Mouse (Mus musculus): ENCODE results near the gene Elmo1. TPM values are rescaled to one million over a fixed set of nuclear protein-coding genes. Genes with fewer than 3 reads are reported as not detected.

Elmo1 gene
- polyA plus RNA-seq, 1 experiment: 1.7 TPM

DNA sequence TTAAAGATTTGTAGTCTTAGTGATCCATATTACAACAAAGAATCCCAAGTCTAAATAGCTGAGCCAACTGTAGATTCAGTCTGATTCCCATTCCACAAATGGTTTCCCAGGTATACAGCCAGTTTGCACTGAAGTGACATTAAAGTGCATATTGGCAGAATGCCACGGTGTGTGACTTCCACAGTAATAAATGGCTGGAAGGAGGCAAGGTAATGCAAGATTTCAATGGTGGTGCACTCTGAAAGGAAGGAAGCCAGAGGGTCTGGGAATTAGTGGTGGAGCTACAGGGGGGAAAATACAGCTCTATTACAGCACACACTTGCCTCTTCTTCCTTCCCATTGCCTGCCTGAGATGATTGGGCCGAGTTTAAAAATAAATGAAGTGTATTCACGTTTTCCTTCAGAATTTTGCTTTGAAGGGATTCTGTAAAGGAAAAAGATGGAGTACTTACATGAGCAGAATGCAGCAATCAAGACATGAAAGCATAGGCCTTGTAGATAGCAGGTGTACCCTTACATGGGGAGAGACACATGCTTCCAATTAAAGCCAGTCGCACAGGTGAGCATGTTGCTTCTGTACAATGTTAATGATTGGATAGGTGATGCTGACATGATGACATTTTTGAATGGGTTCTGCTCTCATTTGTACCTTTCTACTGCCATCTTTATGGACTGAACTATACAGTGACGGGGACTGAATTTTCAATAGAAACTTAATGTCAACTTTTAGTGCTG is 400.6 kb downstream of the Elmo1 start:
- no peak overlapping the region for H3K27ac ChIP-seq (replicated peaks; ENCODE audit: low read depth, low read length)
- no peak overlapping the region for H3K4me3 ChIP-seq (ENCODE audit: insufficient read depth, low read depth, low read length)
- no peaks in the 10 kb centered on the region for H3K4me1 ChIP-seq (ENCODE audit: control insufficient read depth, insufficient read depth, insufficient read length, low read length)

DNA sequence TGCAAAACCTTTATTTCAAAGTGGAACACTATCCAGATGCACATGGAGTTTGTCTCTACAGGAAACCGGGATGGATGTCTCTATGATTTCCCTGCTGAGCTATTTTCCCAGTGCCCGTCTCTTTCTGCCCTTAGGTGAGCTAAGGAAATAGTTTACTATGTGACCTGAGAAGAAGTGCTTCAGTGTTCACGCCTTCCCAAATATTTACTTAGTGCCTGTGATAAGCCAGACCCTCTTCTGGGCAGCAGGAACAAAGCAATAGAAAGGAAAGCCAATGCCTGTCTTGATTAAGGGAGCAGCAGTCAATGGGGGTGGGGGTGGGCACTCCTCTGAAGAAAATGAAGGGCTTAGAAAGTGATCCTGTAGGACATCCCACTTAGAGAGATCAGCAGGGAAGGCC is 401.3 kb downstream of the Elmo1 start:
- Histone ChIP-seq H3K4me3 (ENCODE audit: insufficient read depth, low read depth, low read length) (no peak overlapping the region), H3K27ac (replicated peaks; ENCODE audit: low read depth, low read length) (no peak overlapping the region), H3K4me1 (ENCODE audit: control insufficient read depth, insufficient read depth, insufficient read length, low read length) (no peaks in the 10 kb centered on the region)

DNA sequence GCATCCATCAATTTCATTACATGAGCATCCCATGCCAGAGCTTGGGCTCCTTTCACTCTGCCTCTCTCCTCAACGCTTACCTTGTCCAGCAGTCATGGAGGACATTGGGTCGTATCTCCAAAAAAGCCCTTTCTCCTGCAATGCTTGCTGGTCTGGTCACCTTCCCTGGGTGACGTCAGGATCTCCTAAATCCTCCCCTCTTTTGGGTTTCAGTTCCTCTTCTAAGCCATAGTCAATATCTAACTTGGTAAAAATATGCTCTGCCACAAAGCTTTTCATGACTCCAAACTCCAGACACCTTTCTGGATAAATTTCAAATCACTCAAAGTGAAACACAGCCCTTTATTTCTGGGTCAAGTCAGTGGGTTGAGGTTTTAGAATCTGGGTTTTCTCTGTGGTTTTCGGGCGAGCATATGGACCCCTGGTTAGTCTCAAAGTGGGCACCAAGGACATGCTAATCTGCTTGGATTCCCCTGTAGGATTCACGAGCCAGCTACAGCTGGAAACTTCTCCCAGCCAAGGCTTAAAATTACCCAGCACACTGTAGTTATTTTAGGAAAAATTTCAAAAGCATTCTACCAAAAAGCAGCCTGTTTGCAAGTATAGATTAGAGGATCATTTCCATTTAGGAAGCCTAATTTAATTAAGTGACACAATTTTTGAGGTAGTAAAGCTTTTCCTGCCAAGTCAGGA is 403.8 kb downstream of the Elmo1 start:
- no peak overlapping the region for H3K4me3 ChIP-seq (ENCODE audit: insufficient read depth, low read depth, low read length)
- no peak overlapping the region for H3K27ac ChIP-seq (replicated peaks; ENCODE audit: low read depth, low read length)

DNA sequence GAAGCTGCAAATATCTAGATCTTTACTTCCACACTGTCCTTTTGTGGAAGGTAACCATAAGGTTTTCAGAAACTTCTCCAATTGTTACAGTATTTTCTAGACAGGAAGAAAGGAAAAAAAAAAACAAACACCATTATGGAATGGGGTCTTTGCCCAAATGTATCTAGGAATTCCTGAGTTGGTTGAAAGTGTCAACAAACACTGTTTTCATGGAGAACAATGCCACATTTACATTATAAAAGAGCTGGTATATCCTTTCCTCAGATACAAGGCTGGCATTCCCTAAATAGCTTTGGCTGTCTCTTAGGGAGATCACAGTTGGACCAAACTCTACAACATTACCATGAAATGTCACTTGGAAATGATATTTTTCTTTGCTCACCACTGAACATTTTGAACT is 411.5 kb downstream of the Elmo1 start:
- Histone ChIP-seq H3K4me1 (ENCODE audit: control insufficient read depth, insufficient read depth, insufficient read length, low read length) (no peaks in the 10 kb centered on the region), H3K27ac (replicated peaks; ENCODE audit: low read depth, low read length) (no peak overlapping the region), H3K4me3 (ENCODE audit: insufficient read depth, low read depth, low read length) (no peak overlapping the region)

More for the DNA sequence above, 403.8 kb downstream of the Elmo1 start:
- no peaks in the 10 kb centered on the region for H3K4me1 ChIP-seq (ENCODE audit: control insufficient read depth, insufficient read depth, insufficient read length, low read length)

DNA sequence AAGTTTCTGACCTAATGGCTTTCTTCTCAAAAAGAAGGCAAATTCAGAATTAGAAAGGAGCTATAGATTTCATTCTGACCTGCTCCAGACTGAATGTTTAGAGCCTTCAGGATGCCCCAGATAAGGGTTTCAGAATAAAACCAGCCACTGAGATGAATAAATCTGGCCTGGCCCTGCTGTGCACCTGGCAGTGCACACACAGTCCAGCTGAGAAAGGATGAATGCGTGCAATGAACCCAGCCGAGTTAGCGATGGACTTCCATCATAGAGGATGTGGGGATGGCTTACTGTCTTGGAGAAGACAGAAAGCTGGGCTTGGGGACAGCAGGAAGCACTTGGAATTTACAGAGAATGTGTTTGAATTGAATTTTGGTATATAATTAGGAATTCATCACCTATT is 413.0 kb downstream of the Elmo1 start:
- Histone ChIP-seq H3K27ac (replicated peaks; ENCODE audit: low read depth, low read length) (no peak overlapping the region), H3K4me1 (ENCODE audit: control insufficient read depth, insufficient read depth, insufficient read length, low read length) (no peaks in the 10 kb centered on the region), H3K4me3 (ENCODE audit: insufficient read depth, low read depth, low read length) (no peak overlapping the region)

DNA sequence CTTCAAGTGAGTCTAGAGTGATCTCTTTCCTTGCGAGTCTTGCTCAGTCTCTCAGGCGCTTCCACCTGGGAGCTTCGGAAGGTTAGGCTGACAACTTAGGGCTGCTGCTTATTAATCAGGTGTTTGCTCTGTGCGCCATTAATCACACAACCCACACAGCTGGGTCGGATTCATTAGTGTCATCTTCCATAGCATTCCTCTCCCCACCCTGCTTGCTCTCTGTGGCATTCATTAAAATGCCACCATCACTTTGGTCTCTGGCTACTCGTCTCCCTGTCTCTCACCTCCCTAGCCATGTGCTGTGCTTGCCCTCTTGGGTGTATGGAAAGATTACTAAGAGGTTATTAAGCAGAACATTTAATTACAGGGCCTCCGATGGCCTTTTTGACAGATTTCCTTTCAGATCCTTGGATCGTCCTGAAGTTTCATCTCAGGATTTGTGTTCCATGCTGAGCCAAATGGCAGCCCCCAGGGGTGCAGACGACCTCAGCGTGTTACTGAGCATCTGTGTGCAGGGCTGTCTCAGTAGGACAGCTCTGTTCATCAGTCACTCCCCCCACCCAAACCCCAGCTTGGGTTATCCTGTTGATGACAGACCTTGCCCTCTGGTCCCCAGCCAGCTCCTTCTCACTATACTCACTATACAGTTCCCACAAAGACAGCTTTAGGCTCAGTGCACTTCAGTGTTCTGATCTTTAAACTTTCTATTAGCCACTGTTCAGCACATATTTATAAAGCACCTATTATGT is 417.2 kb downstream of the Elmo1 start:
- no peak overlapping the region for H3K27ac ChIP-seq (replicated peaks; ENCODE audit: low read depth, low read length)

DNA sequence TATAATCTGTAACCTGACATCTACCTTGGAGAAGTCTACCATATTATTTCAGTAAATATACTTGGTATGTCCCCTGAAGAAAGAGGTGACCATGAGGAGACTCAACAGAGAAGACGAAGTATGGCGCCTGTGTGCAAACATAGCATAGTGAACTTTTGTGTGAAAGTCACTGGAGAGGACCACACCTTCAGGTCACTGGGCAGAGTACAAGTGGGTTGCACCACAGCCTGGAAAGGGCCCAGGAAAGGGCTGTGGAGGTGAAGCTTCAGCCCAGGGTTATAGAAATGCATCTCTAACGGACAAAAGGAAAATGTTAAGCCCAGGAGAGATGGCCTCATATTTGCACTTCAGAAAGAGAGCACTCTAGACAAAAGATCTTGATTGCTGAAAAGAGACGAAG is 420.6 kb downstream of the Elmo1 start:
- no peaks in the 10 kb centered on the region for H3K4me1 ChIP-seq (ENCODE audit: control insufficient read depth, insufficient read depth, insufficient read length, low read length)
- no peak overlapping the region for H3K4me3 ChIP-seq (ENCODE audit: insufficient read depth, low read depth, low read length)
- H3K27ac ChIP-seq (replicated peaks; ENCODE audit: low read depth, low read length): no peak overlapping the region

More for the DNA sequence above, 417.2 kb downstream of the Elmo1 start:
- no peak overlapping the region for H3K4me3 ChIP-seq (ENCODE audit: insufficient read depth, low read depth, low read length)
- no peaks in the 10 kb centered on the region for H3K4me1 ChIP-seq (ENCODE audit: control insufficient read depth, insufficient read depth, insufficient read length, low read length)

DNA sequence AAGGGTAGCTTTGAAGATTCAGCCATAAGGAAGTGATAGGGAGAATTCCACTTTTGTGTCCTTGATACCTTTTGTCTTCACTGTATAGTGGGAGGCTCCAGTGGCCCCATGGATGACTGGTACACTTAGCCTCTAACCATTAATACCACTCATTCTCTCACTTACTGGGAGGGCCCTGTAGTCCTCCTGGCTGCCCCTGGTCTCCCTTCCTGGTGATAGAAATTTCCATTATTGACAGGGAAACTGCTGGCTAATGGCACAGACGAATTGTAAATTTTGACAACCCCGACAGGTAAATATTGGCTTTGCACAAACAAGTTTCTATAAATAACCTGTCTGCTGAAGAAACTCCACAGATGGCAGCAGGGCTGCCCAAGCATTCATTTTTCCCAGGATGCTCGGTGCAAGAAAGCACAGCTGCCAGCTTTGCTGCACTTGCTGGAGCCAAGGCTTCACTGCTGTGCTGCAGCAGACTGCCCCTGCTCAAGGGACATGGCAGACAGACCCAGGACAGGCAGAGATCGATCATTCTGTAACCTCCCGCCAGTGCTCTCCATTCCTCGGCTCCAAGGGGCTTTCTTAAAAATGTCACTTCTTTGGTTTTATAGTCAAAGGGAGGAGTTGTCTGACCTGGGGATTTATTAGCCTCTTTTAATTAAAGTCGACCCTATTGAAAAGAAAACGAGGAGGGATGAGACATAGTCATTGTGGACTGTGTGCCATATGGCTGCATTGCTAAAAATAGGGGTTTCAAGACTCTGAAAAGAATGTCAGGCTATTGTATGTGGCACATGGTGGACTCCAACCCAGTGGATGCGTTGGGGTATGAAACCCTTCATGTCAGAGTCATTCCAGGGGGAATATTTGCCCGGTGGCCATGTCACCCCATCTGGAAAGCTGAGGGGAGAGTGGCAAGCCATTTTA is 422.2 kb downstream of the Elmo1 start:
- Histone ChIP-seq H3K27ac (replicated peaks; ENCODE audit: low read depth, low read length) (no peak overlapping the region), H3K4me1 (ENCODE audit: control insufficient read depth, insufficient read depth, insufficient read length, low read length) (no peaks in the 10 kb centered on the region), H3K4me3 (ENCODE audit: insufficient read depth, low read depth, low read length) (no peak overlapping the region)

DNA sequence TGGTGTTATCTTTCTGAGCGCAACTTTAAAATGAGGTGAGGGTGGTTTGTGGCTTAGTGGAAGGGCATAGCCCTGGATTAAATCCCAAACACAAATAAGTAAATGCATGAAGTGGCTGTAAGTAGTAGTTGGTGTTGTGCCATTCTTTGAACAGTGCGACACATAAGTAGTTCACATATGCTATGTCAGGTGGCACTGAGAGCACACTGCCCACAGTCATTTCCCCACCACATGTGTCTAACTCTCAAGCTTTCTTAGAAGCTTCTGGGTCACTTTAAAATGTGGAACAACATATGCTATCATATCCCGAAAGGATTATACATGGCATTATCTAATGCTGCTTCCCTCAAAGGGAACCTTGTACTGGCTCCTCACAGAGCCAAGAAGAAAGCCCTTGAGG is 424.3 kb downstream of the Elmo1 start:
- Histone ChIP-seq H3K4me3 (ENCODE audit: insufficient read depth, low read depth, low read length) (no peak overlapping the region), H3K4me1 (ENCODE audit: control insufficient read depth, insufficient read depth, insufficient read length, low read length) (no peaks in the 10 kb centered on the region), H3K27ac (replicated peaks; ENCODE audit: low read depth, low read length) (no peak overlapping the region)

DNA sequence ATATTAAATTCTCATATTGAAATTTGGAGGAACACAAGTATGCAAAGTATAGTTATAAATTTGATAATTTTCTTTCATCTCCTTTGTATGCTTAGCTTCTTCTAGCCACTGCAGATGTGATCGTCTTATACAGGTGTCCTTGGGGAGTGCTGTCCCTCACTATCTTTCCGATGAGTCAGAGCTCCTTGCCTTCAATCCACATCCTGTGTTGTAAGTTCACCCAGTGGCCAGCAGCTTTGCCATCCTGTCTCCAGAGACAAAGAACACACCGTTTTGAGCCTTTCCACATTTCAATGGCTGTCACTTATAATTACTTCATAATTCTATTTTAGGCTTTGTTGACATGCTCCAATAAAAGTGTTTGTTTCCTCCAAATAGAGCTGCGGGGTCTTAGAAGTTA is 425.7 kb downstream of the Elmo1 start:
- no peak overlapping the region for H3K4me3 ChIP-seq (ENCODE audit: insufficient read depth, low read depth, low read length)
- peaks cover 2% of the 10 kb centered on the region; the same call in 1 of the 2 replicates for H3K4me1 ChIP-seq (ENCODE audit: control insufficient read depth, insufficient read depth, insufficient read length, low read length)
- H3K27ac ChIP-seq (replicated peaks; ENCODE audit: low read depth, low read length): no peak overlapping the region

DNA sequence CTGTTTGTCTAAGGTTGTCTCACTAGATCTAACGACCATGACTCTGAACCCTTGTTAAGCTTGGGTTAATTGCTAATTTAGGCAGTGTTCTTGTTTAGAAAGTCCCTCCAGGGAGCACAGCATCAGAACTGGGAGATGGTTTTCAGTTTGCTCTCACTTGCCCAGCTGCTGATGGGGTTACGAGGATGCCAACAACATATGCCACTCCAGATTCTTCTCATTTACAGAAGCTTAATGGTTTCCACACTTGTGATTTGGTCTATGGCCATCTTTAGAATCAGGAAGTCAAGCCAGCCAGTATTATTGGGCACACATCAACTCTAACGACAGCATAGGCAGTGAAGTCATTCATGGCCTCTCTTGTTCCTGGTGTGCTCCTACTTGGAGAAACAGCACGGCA is 427.3 kb downstream of the Elmo1 start:
- Histone ChIP-seq H3K27ac (replicated peaks; ENCODE audit: low read depth, low read length) (no peak overlapping the region), H3K4me3 (ENCODE audit: insufficient read depth, low read depth, low read length) (no peak overlapping the region), H3K4me1 (ENCODE audit: control insufficient read depth, insufficient read depth, insufficient read length, low read length) (peaks cover 2% of the 10 kb centered on the region; the same call in 1 of the 2 replicates)

DNA sequence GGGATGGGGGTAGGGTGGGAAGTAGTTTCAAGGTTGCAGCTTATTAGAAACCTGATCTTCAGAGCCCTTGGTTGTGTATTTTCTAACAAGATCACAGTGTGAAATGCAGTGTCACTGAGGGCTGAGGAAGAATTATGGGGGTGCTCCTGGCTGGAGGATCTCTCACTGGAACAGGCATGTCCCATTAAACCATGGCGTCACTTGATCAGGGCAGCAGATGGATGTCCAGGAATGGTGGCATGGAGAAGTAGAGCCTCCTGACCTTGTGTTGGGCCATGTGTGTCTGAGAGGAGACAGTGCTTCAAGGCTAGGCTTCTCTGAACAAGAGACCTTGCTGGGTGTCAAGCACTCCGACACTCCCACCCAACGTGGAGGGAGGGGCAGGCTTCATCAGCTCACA is 431.1 kb downstream of the Elmo1 start:
- Histone ChIP-seq H3K4me1 (ENCODE audit: control insufficient read depth, insufficient read depth, insufficient read length, low read length) (peaks cover 2% of the 10 kb centered on the region; the same call in 1 of the 2 replicates), H3K4me3 (ENCODE audit: insufficient read depth, low read depth, low read length) (no peak overlapping the region), H3K27ac (replicated peaks; ENCODE audit: low read depth, low read length) (no peak overlapping the region)

DNA sequence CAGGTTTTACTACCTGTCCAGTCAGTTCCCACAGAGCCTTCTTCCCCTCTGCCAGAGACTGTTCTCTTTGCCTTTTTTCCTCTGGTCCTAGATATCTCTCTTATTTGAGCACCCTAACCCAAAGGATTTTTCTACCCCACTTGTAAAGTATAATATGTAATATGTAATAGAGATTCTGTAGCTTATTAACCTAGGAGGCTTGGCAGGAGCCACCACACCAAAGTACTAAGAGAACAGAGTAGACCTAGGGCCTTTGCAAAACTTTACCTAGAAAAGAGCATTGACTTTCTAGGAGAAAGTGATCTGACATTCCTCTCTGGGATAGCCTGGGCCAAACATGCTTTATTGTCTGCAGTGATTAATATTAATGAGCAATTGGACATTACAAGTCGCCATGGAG is 433.3 kb downstream of the Elmo1 start:
- H3K27ac ChIP-seq (replicated peaks; ENCODE audit: low read depth, low read length): no peak overlapping the region
- peaks cover 2% of the 10 kb centered on the region; the same call in 1 of the 2 replicates for H3K4me1 ChIP-seq (ENCODE audit: control insufficient read depth, insufficient read depth, insufficient read length, low read length)

DNA sequence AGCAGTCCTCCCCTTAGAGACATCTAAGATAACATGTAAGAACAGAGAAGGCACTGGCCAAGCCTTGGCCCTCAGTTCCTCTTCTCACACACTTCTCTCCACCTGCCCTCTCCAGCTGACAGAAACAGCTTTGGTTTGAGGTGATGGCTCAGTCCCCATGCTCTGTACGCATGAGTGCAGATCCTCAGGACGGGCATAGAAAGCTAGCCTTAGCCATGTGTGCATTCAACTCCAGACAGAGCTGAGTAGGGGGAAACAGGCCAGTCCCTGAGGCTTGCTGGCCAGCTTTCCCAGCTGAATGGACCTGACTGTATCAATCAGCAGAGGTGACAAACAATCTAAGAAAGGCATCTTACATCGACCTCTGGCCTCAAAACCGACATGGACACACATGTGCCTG is 435.4 kb downstream of the Elmo1 start:
- Histone ChIP-seq H3K4me1 (ENCODE audit: control insufficient read depth, insufficient read depth, insufficient read length, low read length) (no peaks in the 10 kb centered on the region), H3K27ac (replicated peaks; ENCODE audit: low read depth, low read length) (no peak overlapping the region), H3K4me3 (ENCODE audit: insufficient read depth, low read depth, low read length) (no peak overlapping the region)

More for the DNA sequence above, 433.3 kb downstream of the Elmo1 start:
- H3K4me3 ChIP-seq (ENCODE audit: insufficient read depth, low read depth, low read length): no peak overlapping the region
